Mouse (Mus musculus) intestine, embryonic 16.5 days (tissue): ENCODE data around the gene Lhx8. TPM values are rescaled to one million over a fixed set of nuclear protein-coding genes. Genes with fewer than 3 reads are reported as not detected.
A peak's percentile ranks its signal among the peaks of the same experiment; 100 is the strongest.

Experiments used
- ATAC-seq: fragments of 200-750 bp; cut with Nextera tagmentation; 2 replicates; pipeline ENCODE4 v1.8.0; 2017; ENCODE audit warnings: moderate TSS enrichment, moderate library complexity
- H3K27ac ChIP-seq: fragments of 300-500 bp; sonication (generic); 2 replicates; pipeline ENCODE4 v1.5.1; 2014; ENCODE audit warnings: mild to moderate bottlenecking, low read length
- H3K27me3 ChIP-seq: fragments of 300-500 bp; sonication (generic); replicated peaks from 2 replicates; pipeline ENCODE4 v1.6.1; 2014; ENCODE audit warnings: low read length, control low read depth, mixed read lengths; ENCODE audit not compliant: control insufficient read depth, insufficient read depth
- H3K36me3 ChIP-seq: fragments of 300-500 bp; sonication (generic); 2 replicates; pipeline ENCODE4 v1.6.1; 2014; ENCODE audit warnings: low read length, control low read depth; ENCODE audit not compliant: control insufficient read depth, insufficient read depth
- H3K4me1 ChIP-seq: fragments of 300-500 bp; sonication (generic); 2 replicates; pipeline ENCODE4 v1.6.1; 2014; ENCODE audit warnings: low read length, control low read depth, mixed read lengths; ENCODE audit not compliant: control insufficient read depth, insufficient read depth
- H3K4me2 ChIP-seq: fragments of 300-500 bp; sonication (generic); 2 replicates; pipeline ENCODE4 v1.6.1; 2014; ENCODE audit warnings: low read depth, low read length, control low read depth
- H3K4me3 ChIP-seq: fragments of 300-500 bp; sonication (generic); 2 replicates; pipeline ENCODE4 v1.5.1; 2014; ENCODE audit warnings: mild to moderate bottlenecking, low read length
- H3K9ac ChIP-seq: fragments of 300-500 bp; sonication (generic); 2 replicates; pipeline ENCODE4 v1.6.1; 2014; ENCODE audit warnings: low read depth, low read length
- H3K9me3 ChIP-seq: fragments of 300-500 bp; sonication (generic); 2 replicates; pipeline ENCODE4 v1.6.1; 2016; ENCODE audit warnings: low read length, control low read depth; ENCODE audit not compliant: control insufficient read depth
- WGBS: fragments of 180-500 bp; shearing (Covaris S2); extraction: QIAGEN DNeasy Blood & Tissue Kit; methylation state at CpG from one replicate; pipeline ENCODE4 v1.1.7; 2014; 5-methylcytosine and 5-hydroxymethylcytosine counted together
- polyA plus RNA-seq: library from polyadenylated mRNA; unstranded; fragments of >200 nt; fragmentation: Nextera tagmentation; extraction: Ambion mirVana; gene quantifications from 2 replicates; pipeline ENCODE4 v1.2.1, GENCODE M21; 2015

Lhx8 gene
- polyA plus RNA-seq = 0.27 TPM in 1 of 2 replicates, not detected in the other

- Histone ChIP-seq H3K27me3 (peaks cover 82% of the 10 kb centered on the region), H3K4me2 (no peak within 1 kb of the TSS), H3K9ac (no peak within 1 kb of the TSS), H3K36me3 (no peaks in the 10 kb centered on the region), H3K4me1 (peaks cover 14% of the 10 kb centered on the region), H3K4me3 (peak within 1 kb of the TSS; percentile 24), H3K9me3 (no peaks in the 10 kb centered on the region), H3K27ac (no peak within 1 kb of the TSS)
- WGBS = 2% methylated on average over 28 of the region's 28 CpGs
- ATAC-seq = peak; percentile 15; the same call in 1 of the 2 replicates
Observed at GRCm38 (mm10) chr3:154330181-154331002, at the start of gene Lhx8. Gene Lhx8 (minus strand): TSS chr3:154330659.

GRCm38 (mm10) chr3:154373536-154373935 lies 43.1 kb upstream of the Lhx8 start:
- Histone ChIP-seq H3K27me3 (no peaks in the 10 kb centered on the region), H3K4me2 (no peak overlapping the region), H3K4me3 (no peak overlapping the region), H3K36me3 (no peaks in the 10 kb centered on the region), H3K27ac (no peak overlapping the region), H3K9me3 (no peaks in the 10 kb centered on the region), H3K4me1 (no peaks in the 10 kb centered on the region), H3K9ac (no peak overlapping the region)
- ATAC-seq = no peak
- WGBS = 64% methylated on average over 5 of the region's 5 CpGs

- Histone ChIP-seq H3K9ac (no peak overlapping the region), H3K4me2 (no peak overlapping the region), H3K27ac (no peak overlapping the region), H3K4me3 (no peak overlapping the region), H3K36me3 (no peaks in the 10 kb centered on the region), H3K4me1 (no peaks in the 10 kb centered on the region), H3K27me3 (no peaks in the 10 kb centered on the region), H3K9me3 (no peaks in the 10 kb centered on the region)
- no peak for ATAC-seq
Observed at GRCm38 (mm10) chr3:154372688-154373087, 42.2 kb upstream of the Lhx8 start.

- Histone ChIP-seq H3K36me3 (no peaks in the 10 kb centered on the region), H3K9ac (no peak overlapping the region), H3K4me2 (no peak overlapping the region), H3K9me3 (no peaks in the 10 kb centered on the region), H3K27me3 (no peaks in the 10 kb centered on the region), H3K4me1 (peaks cover 3% of the 10 kb centered on the region; the same call in 1 of the 2 replicates), H3K27ac (no peak overlapping the region), H3K4me3 (no peak overlapping the region)
- WGBS = 48% methylated on average over 3 of the region's 3 CpGs
- ATAC-seq = no peak
Observed at GRCm38 (mm10) chr3:154367327-154367726, 36.9 kb upstream of the Lhx8 start.

GRCm38 (mm10) chr3:154364604-154365209 lies 34.2 kb upstream of the Lhx8 start:
- Histone ChIP-seq H3K9me3 (no peaks in the 10 kb centered on the region), H3K27ac (no peak overlapping the region), H3K4me1 (peaks cover 3% of the 10 kb centered on the region; the same call in 1 of the 2 replicates), H3K27me3 (no peaks in the 10 kb centered on the region), H3K36me3 (no peaks in the 10 kb centered on the region), H3K4me2 (no peak overlapping the region), H3K4me3 (no peak overlapping the region), H3K9ac (no peak overlapping the region)
- no peak; the same call in none of the 2 replicates for ATAC-seq
- 29% methylated on average over 10 of the region's 10 CpGs for WGBS

- Histone ChIP-seq H3K4me3 (no peak overlapping the region), H3K36me3 (no peaks in the 10 kb centered on the region), H3K27me3 (no peaks in the 10 kb centered on the region), H3K4me2 (no peak overlapping the region), H3K9me3 (no peaks in the 10 kb centered on the region), H3K4me1 (peaks cover 3% of the 10 kb centered on the region; the same call in 1 of the 2 replicates), H3K9ac (no peak overlapping the region), H3K27ac (no peak overlapping the region)
- WGBS = 68% methylated on average over 9 of the region's 9 CpGs
- no peak for ATAC-seq
Observed at GRCm38 (mm10) chr3:154363507-154363906, 33.0 kb upstream of the Lhx8 start.

GRCm38 (mm10) chr3:154359231-154359630 lies 28.8 kb upstream of the Lhx8 start:
- Histone ChIP-seq H3K4me2 (no peak overlapping the region), H3K27me3 (no peaks in the 10 kb centered on the region), H3K27ac (no peak overlapping the region), H3K9ac (no peak overlapping the region), H3K9me3 (no peaks in the 10 kb centered on the region), H3K4me3 (no peak overlapping the region), H3K36me3 (no peaks in the 10 kb centered on the region), H3K4me1 (no peaks in the 10 kb centered on the region)
- ATAC-seq = no peak
- 73% methylated on average over 2 of the region's 2 CpGs for WGBS

- Histone ChIP-seq H3K9ac (no peak overlapping the region), H3K9me3 (no peaks in the 10 kb centered on the region), H3K27me3 (peaks cover 20% of the 10 kb centered on the region; the same call in 1 of the 2 replicates), H3K36me3 (no peaks in the 10 kb centered on the region), H3K4me3 (no peak overlapping the region), H3K4me1 (no peaks in the 10 kb centered on the region), H3K27ac (no peak overlapping the region), H3K4me2 (no peak overlapping the region)
- WGBS = 68% methylated on average over 13 of the region's 13 CpGs
- ATAC-seq = no peak
Observed at GRCm38 (mm10) chr3:154340294-154340914, 9.9 kb upstream of the Lhx8 start.

GRCm38 (mm10) chr3:154339649-154340260 lies 9.3 kb upstream of the Lhx8 start:
- no peaks in the 10 kb centered on the region for H3K9me3 ChIP-seq
- 83% methylated on average over 17 of the region's 17 CpGs for WGBS
- H3K36me3 ChIP-seq = no peaks in the 10 kb centered on the region
- peaks cover 26% of the 10 kb centered on the region for H3K27me3 ChIP-seq
- no peak overlapping the region for H3K27ac ChIP-seq
- ATAC-seq = no peak
- no peak overlapping the region for H3K4me2 ChIP-seq
- H3K4me1 ChIP-seq = no peaks in the 10 kb centered on the region
- H3K9ac ChIP-seq = no peak overlapping the region
- no peak overlapping the region for H3K4me3 ChIP-seq
